Mouse (Mus musculus): ENCODE data around the gene Pnpla7.

GRCm38 (mm10) chr2:25064285-25064684 lies 88.5 kb downstream of the Pnpla7 start:
- no peak for TF ChIP-seq CTCF (IDR thresholded peaks at IDR 0.05; ENCODE audit: low read depth, low read length)
- TF ChIP-seq POLR2A (IDR thresholded peaks at IDR 0.05; ENCODE audit: extremely low read depth, insufficient read depth, low read length): no peak

All from liver, adult 2 months (tissue).